Mouse (Mus musculus) liver, embryonic 11.5 days (tissue): ENCODE data around the gene Arntl. TPM values are rescaled to one million over a fixed set of nuclear protein-coding genes. Genes with fewer than 3 reads are reported as not detected.

Source experiments
- ATAC-seq: fragments of 200-750 bp; cut with Nextera tagmentation; replicated peaks from 2 replicates; pipeline ENCODE4 v1.8.0; 2017; ENCODE audit warnings: moderate number of reproducible peaks, mild to moderate bottlenecking, moderate TSS enrichment, moderate library complexity; ENCODE audit not compliant: low FRiP score
- DNase-seq: peaks from one replicate; pipeline ENCODE4 v3.0.0-alpha.2; 2017; ENCODE audit warnings: low spot score
- H3K27ac ChIP-seq: fragments of 300-500 bp; sonication (generic); 2 replicates; pipeline ENCODE4 v1.5.1; 2014; ENCODE audit warnings: mild to moderate bottlenecking, low read depth, low read length, control low read depth
- H3K27me3 ChIP-seq: fragments of 300-500 bp; sonication (generic); replicated peaks from 2 replicates; pipeline ENCODE4 v1.6.1; 2014; ENCODE audit warnings: low read length, mixed read lengths; ENCODE audit not compliant: control insufficient read depth, insufficient read depth
- H3K36me3 ChIP-seq: fragments of 300-500 bp; sonication (generic); 2 replicates; pipeline ENCODE4 v1.6.1; 2014; ENCODE audit warnings: mild to moderate bottlenecking, low read length, moderate library complexity, mixed read lengths; ENCODE audit not compliant: control insufficient read depth, insufficient read depth
- H3K4me1 ChIP-seq: fragments of 300-500 bp; sonication (generic); replicated peaks from 2 replicates; pipeline ENCODE4 v1.6.1; 2014; ENCODE audit warnings: low read length, mixed read lengths; ENCODE audit not compliant: control insufficient read depth, insufficient read depth
- H3K4me2 ChIP-seq: fragments of 300-500 bp; sonication (generic); 2 replicates; pipeline ENCODE4 v1.6.1; 2014; ENCODE audit warnings: mild to moderate bottlenecking, control low read depth, moderate library complexity
- H3K4me3 ChIP-seq: fragments of 300-500 bp; sonication (generic); 2 replicates; pipeline ENCODE4 v1.5.1; 2014; ENCODE audit warnings: low read depth, low read length, control low read depth
- H3K9ac ChIP-seq: fragments of 300-500 bp; sonication (generic); 2 replicates; pipeline ENCODE4 v1.6.1; 2014; ENCODE audit warnings: low read depth, low read length, control low read depth
- H3K9me3 ChIP-seq: fragments of 300-500 bp; sonication (generic); 2 replicates; pipeline ENCODE4 v1.6.1; 2016; ENCODE audit warnings: low read length, inconsistent platforms, mixed read lengths; ENCODE audit not compliant: control insufficient read depth
- WGBS: fragments of 180-500 bp; shearing (Covaris S2); extraction: QIAGEN DNeasy Blood & Tissue Kit; methylation state at CpG from one replicate; pipeline ENCODE4 v1.1.7; 2014; 5-methylcytosine and 5-hydroxymethylcytosine counted together
- polyA plus RNA-seq: library from polyadenylated mRNA; unstranded; fragments of >200 nt; fragmentation: Nextera tagmentation; extraction: Ambion mirVana; gene quantifications from 2 replicates; pipeline ENCODE4 v1.2.1, GENCODE M21; 2014

The Arntl gene
- polyA plus RNA-seq, 1 experiment from 2014 or later = 8.4 TPM

- no peak overlapping the region for H3K4me3 ChIP-seq
- no peak overlapping the region for H3K4me2 ChIP-seq
- ATAC-seq (no peak), DNase-seq (no peak)
- H3K27ac ChIP-seq = no peak overlapping the region
- H3K36me3 ChIP-seq = no peaks in the 10 kb centered on the region
- 82% methylated on average over 2 of the region's 2 CpGs for WGBS
- no peak overlapping the region for H3K9ac ChIP-seq
- no peaks in the 10 kb centered on the region for H3K9me3 ChIP-seq
- H3K27me3 ChIP-seq = 0 out of 2 replicates have a peak, but pooled peaks cover 2% of the 10 kb centered on the region
- H3K4me1 ChIP-seq = no peaks in the 10 kb centered on the region
These were observed 78.1 kb downstream of the Arntl start for GRCm38 (mm10) chr7:113285405-113285804.

GRCm38 (mm10) chr7:113289211-113289610, 81.9 kb downstream of the Arntl start:
- H3K9me3 ChIP-seq = no peaks in the 10 kb centered on the region
- H3K27me3 ChIP-seq = no peaks in the 10 kb centered on the region
- no peak for ATAC-seq
- DNase-seq = no peak
- WGBS = 78% methylated on average over 1 of the region's 1 CpGs
- no peaks in the 10 kb centered on the region for H3K36me3 ChIP-seq
- no peak overlapping the region for H3K4me3 ChIP-seq
- H3K27ac ChIP-seq = no peak overlapping the region
- H3K9ac ChIP-seq = no peak overlapping the region
- H3K4me2 ChIP-seq = no peak overlapping the region
- no peaks in the 10 kb centered on the region; the same call in 1 of the 2 replicates for H3K4me1 ChIP-seq

GRCm38 (mm10) chr7:113291741-113292140, 84.5 kb downstream of the Arntl start:
- ATAC-seq = no peak
- 82% methylated on average over 5 of the region's 5 CpGs for WGBS
- H3K9ac ChIP-seq = no peak overlapping the region

GRCm38 (mm10) chr7:113292193-113292592, 84.9 kb downstream of the Arntl start:
- 65% methylated on average over 4 of the region's 4 CpGs for WGBS
- Histone ChIP-seq H3K4me3 (no peak overlapping the region), H3K27me3 (no peaks in the 10 kb centered on the region), H3K4me1 (peaks cover 13% of the 10 kb centered on the region), H3K9ac (no peak overlapping the region), H3K27ac (no peak overlapping the region), H3K4me2 (no peak overlapping the region), H3K36me3 (no peaks in the 10 kb centered on the region), H3K9me3 (no peaks in the 10 kb centered on the region)
- no peak for DNase-seq
- ATAC-seq = peak; percentile 61; the same call in 1 of the 2 replicates

More at GRCm38 (mm10) chr7:113291741-113292140, 84.5 kb downstream of the Arntl start:
- Histone ChIP-seq H3K27ac (no peak overlapping the region), H3K4me1 (peaks cover 13% of the 10 kb centered on the region), H3K36me3 (no peaks in the 10 kb centered on the region), H3K9me3 (no peaks in the 10 kb centered on the region), H3K4me3 (no peak overlapping the region), H3K27me3 (no peaks in the 10 kb centered on the region), H3K4me2 (no peak overlapping the region)
- no peak for DNase-seq

DNA sequence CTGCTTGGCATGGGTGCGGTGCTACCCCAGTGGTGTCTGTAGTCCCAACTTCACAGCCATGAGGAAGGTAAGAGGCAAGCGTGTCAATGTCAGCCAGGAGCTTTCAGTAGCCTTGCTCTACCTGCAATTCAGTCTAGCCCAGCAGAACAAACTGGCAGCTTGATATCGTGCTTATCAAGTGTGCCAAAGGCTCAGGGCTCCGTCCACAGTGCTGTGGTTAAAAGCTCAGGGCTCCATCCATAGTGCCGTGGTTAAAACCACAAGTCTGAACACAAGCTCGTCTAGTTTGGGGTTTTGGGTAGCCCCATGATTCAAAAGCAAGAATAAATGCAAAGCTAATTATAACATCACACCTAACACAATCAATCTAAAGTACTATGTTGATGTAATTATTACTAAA, 87.3 kb downstream of the Arntl start:
- peak overlapping the region; percentile 70 for H3K4me2 ChIP-seq
- no peaks in the 10 kb centered on the region for H3K36me3 ChIP-seq
- no peaks in the 10 kb centered on the region for H3K27me3 ChIP-seq
- peak overlapping the region; percentile 53 for H3K4me3 ChIP-seq
- no peak overlapping the region for H3K9ac ChIP-seq
- H3K4me1 ChIP-seq = peaks cover 13% of the 10 kb centered on the region
- 50% methylated on average over 6 of the region's 6 CpGs for WGBS
- H3K9me3 ChIP-seq = no peaks in the 10 kb centered on the region
- ATAC-seq = peak; percentile 68
- DNase-seq = no peak
- H3K27ac ChIP-seq = peak overlapping the region; percentile 79

- Histone ChIP-seq H3K4me2 (peak overlapping the region; percentile 70), H3K4me3 (peak overlapping the region; percentile 53), H3K27me3 (no peaks in the 10 kb centered on the region), H3K9ac (peak overlapping the region; percentile 63), H3K4me1 (peaks cover 13% of the 10 kb centered on the region), H3K9me3 (no peaks in the 10 kb centered on the region), H3K36me3 (no peaks in the 10 kb centered on the region), H3K27ac (peak overlapping the region; percentile 79)
- peak; percentile 66 for DNase-seq
- peak; percentile 78 for ATAC-seq
- WGBS = 11% methylated on average over 17 of the region's 17 CpGs
These were observed 88.0 kb downstream of the Arntl start for GRCm38 (mm10) chr7:113295077-113295890.

GRCm38 (mm10) chr7:113297813-113298212, 90.5 kb downstream of the Arntl start:
- H3K4me3 ChIP-seq = no peak overlapping the region
- 80% methylated on average over 4 of the region's 4 CpGs for WGBS
- H3K9ac ChIP-seq = no peak overlapping the region
- peaks cover 13% of the 10 kb centered on the region for H3K4me1 ChIP-seq
- H3K27ac ChIP-seq = no peak overlapping the region
- no peak for DNase-seq
- H3K27me3 ChIP-seq = no peaks in the 10 kb centered on the region
- ATAC-seq = no peak
- H3K9me3 ChIP-seq = no peaks in the 10 kb centered on the region
- H3K4me2 ChIP-seq = no peak overlapping the region
- H3K36me3 ChIP-seq = no peaks in the 10 kb centered on the region

DNA sequence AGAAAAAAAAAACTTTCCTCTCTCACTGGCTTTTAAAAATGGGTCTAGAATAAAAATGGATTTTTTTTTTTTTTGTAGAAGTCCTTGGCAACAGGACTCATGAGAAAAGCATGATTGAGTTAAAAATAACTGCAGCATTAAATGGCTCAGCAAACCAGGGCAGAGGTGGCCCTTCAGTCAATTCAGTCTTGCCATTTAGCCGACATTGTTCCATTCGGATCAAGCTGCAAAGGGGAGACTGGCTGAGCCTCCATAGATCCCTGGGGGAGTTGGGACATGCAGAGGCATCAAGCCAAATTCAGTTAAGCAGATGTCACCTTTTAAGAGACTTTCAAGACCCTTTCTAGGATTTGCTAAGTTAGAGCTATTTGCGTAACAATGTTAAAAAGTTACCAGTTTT, 102.9 kb downstream of the Arntl start:
- Histone ChIP-seq H3K4me1 (no peaks in the 10 kb centered on the region), H3K4me3 (no peak overlapping the region), H3K9ac (no peak overlapping the region), H3K4me2 (no peak overlapping the region), H3K27ac (no peak overlapping the region), H3K27me3 (no peaks in the 10 kb centered on the region), H3K36me3 (peaks cover 2% of the 10 kb centered on the region; the same call in 1 of the 2 replicates), H3K9me3 (no peaks in the 10 kb centered on the region)
- ATAC-seq (no peak), DNase-seq (no peak)
- WGBS = 90% methylated on average over 3 of the region's 3 CpGs

DNA sequence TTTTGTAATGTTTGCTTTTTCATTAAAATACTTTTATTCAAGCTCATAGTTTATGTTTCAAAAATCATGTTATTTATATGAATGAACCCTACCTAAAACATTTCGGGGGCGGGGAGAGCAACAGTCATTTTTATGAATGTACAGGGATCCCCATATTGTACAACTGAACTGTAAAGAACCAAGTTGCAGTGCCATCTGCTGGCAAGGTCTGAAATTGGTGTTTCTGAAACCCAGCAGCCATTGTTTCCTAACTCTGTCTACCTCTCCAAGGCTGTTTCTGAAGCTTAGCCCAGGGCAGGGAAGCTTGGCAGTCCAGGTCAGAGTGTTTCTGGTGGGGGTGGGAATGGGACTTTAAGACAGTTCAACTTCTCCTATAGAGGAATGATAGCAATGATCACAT, 104.5 kb downstream of the Arntl start:
- Histone ChIP-seq H3K9ac (no peak overlapping the region), H3K4me2 (no peak overlapping the region), H3K4me1 (no peaks in the 10 kb centered on the region), H3K4me3 (no peak overlapping the region), H3K27me3 (no peaks in the 10 kb centered on the region), H3K27ac (no peak overlapping the region), H3K36me3 (0 out of 2 replicates have a peak, but pooled peaks cover 2% of the 10 kb centered on the region), H3K9me3 (no peaks in the 10 kb centered on the region)
- DNase-seq (no peak), ATAC-seq (peak; percentile 49; the same call in 1 of the 2 replicates)
- WGBS = 39% methylated on average over 2 of the region's 2 CpGs
